Mouse (Mus musculus) G1E-ER4 (cell line): ENCODE data around the gene Zfand2b. TPM values are rescaled to one million over a fixed set of nuclear protein-coding genes. Genes with fewer than 3 reads are reported as not detected.

ENCODE experiments used
- GATA1 ChIP-seq: IDR thresholded peaks from one replicate; pipeline ENCODE4 v1.8.0; 2012; ENCODE audit warnings: low read length, inconsistent platforms
- polyA plus RNA-seq: library from polyadenylated mRNA; stranded (reverse); fragments of >175 nt; gene quantifications from 2 replicates; pipeline ENCODE4 v1.2.3, GENCODE M21; 2012

Zfand2b gene
- polyA plus RNA-seq, 1 experiment = 28.2 TPM

DNA sequence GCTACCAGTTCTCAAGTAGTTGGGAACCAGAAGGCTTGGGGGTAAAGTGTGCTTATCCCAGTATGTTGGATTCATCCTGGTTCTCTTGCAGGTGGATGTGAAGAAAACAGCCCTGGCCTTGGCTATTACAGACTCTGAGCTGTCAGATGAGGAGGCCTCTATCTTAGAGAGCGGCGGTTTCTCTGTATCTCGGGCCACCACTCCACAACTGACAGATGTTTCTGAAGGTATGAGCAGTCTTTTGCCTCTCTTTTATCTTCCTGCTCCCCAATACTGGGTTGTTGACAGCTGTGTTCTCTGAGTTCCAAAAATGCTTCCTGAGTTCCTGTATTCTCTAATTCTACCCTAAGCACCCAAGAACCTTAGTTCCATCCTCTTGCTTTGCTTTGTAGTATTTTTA lies 22.9 kb upstream of the Zfand2b start:
- TF ChIP-seq GATA1 = no peak

DNA sequence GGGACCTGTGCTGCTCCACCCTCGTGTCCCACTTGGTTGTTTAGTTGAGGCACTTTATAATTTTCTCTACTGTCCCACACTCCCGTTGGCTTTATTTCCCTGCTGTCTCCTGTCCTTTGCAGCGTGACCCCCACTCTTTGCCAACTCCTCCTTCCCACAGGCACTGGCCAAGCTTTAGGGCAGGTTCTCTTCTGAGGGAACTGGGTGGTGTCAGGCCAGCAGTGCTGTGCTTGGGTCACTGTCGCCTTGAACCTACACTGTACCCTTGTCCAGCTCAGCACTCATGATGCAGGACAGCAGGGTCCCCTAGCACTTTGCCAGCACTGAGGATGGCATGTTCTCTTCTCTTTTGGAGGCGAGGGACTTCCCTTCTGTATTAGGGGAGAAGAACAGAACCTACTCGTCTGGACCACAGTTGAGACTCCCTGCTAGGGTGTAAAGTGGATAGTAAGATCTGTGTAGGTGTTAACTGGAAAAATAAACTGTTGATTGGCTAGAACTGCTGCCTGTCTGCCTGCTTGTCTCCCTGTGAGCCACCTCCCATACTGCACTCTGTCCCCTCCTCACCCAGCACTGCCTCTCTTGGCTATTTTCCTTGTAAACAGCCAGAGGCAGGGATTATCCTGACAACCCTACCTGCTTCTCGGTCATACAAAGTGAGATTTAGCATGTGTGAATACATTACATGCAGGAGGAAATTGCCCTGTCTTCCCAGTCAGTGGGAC lies 20.9 kb upstream of the Zfand2b start:
- TF ChIP-seq GATA1 = no peak

GRCm38 (mm10) chr1:75148727-75149126 lies 19.7 kb upstream of the Zfand2b start:
- no peak for TF ChIP-seq GATA1

DNA sequence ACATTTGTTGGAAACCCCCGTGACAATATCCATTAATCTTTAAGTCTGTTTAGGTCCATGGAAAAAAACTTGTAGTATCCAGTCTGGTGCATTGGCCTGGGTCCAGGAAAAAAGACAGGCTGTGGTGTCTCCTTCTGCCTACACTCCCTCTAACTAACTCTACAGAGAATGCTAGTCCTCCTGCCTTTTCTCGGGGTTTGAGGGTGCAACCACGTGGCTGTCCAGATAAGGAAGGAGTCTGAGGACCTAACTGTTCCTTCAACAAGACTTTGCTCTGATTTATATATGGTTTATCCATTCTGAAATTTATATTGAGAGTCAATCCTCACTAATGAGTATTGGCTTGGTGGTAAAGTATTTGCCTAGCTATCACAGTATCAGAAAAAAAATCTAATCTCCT lies 12.6 kb upstream of the Zfand2b start:
- TF ChIP-seq GATA1 = no peak

GRCm38 (mm10) chr1:75158990-75159389 lies 9.5 kb upstream of the Zfand2b start:
- no peak for TF ChIP-seq GATA1

DNA sequence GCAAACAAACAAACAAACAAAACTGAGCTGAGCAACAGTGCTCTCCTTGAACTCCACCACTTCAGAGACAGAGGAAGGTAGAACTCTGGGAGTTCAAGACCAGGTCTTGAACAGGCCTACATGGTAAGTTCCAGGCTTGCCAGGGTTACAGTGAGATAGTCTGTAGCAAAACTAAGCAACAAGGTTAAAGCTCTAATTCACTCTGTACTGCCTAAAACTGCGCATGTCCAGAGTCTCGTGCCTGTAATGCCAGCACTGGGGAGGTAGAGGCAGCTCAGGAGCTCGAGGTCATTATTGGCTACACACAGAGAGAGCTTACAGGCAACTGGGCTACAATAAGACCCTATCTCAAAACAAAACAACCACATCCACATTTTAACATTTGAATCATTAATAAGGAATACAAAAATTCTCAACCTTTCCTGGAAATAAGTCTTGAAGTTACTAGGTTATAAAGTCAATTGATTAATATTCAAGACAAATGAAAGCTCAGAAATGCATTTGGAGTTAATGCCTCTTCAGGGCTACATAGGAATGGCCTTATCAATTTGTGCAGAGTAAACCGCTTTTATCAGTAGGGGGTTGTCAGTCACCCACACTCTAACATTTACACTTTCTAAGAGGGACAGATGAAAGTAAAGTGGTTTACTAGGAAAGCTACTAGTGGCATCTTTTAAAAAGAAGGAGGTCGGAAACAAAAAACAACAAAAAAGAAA lies 8.7 kb upstream of the Zfand2b start:
- peak; percentile 82 for TF ChIP-seq GATA1

GRCm38 (mm10) chr1:75160256-75160617 lies 8.2 kb upstream of the Zfand2b start:
- TF ChIP-seq GATA1 = no peak

DNA sequence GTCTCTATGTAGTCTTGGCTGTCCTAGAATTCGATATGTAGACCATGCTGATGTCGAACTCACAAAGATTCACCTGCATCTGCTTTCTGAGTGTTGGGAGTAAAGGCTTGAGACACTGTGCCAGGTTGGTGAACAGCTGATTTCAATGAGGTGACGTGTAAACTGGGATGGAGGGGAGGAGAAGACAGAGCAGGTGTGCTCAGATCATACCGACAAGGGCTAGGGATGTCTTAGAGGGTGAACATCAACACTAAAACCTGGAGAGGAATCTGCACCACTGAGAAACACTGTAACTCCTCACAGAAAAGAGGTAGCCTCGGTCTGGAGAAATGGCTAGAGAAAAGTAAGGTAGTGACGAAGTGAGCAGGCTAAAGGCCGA lies 364 bp upstream of the Zfand2b start:
- TF ChIP-seq GATA1 = no peak

DNA sequence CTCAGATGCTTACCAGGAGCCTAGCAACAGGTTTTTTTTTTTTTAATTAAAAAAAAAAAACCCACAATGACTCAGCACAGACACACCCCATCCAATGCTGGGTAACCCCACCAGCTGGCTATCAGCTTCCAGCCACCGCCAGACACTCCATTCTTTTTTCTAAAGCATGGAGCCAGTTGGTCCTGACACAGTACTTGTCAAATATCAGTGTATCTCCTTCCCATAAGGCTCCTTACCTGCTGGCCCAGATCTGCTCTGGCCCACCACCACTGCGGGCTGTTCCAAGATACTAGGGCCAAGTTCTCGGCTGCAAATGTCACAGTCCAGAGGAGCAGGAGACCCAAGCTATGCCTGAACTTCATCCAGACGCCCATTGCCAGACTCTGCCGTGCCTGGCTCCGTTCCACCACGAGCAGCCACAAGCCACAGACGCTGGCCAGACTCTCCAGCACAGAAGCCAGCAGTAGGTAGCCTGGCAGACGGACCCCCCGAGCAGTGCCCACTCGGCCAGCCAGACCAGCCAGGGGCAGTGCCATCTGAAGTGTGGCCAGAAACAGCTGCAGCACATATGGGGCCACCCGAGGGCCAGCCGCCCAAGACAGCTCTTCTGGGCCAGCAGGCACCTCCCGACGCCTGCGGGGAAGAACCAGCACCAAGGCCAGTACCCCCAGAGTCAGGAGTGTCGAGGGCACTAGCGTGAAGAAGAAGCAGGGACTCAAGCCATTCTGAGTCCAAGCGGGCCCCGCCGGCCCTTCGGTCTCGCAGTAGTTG lies 11.1 kb downstream of the Zfand2b start:
- peak; percentile 33 for TF ChIP-seq GATA1

- TF ChIP-seq GATA1 = no peak
Observed at GRCm38 (mm10) chr1:75180105-75180590, 11.7 kb downstream of the Zfand2b start, which contains the start of gene Abcb6. Gene Abcb6 (minus strand): TSS chr1:75180392.

GRCm38 (mm10) chr1:75180741-75181140 lies 12.3 kb downstream of the Zfand2b start:
- no peak for TF ChIP-seq GATA1

DNA sequence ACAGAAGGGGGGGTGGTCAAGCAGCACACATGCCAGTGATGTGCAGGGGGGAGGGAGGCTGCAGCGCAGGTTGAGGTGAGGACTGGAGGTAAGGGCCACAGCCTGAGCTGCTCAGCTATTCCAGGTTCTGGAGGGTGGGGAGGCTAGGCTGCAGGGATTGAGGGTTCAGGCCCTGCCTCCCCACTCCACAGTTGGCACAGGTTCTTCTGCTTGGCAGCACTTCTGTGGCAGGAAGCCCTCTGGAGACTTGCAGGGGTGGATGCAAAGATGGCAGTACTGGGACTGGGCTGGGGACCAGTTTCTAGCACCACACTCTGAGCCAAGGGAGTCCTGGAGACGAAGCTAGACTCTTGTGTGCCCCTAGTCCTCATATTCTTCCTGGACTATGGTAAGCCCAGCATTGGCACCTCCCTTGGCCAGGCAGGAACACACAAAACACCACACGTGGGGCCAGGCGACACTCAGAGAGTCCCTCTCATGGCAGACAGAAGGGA lies 13.0 kb downstream of the Zfand2b start:
- TF ChIP-seq GATA1 = no peak

GRCm38 (mm10) chr1:75182160-75182559 lies 13.7 kb downstream of the Zfand2b start:
- no peak for TF ChIP-seq GATA1

DNA sequence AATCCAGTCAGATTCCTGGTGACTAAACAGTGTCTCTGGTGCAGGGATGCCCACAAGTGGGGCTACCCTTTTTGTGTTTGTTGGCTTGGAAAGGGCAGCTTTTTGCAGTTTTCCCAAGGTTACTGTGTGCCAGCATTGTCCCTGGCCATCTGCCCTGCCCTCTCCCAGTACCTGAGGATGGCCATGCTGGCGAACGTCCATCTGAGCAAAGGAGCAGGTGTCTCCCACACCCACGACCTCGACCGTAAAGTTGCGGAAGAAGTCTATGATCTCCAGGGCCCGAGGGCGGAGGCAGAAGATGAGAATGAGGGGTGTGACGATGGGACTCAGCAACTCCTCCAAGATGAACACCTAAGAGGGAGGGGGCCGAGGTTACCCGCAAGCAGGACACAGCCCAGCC lies 17.0 kb downstream of the Zfand2b start:
- no peak for TF ChIP-seq GATA1

- TF ChIP-seq GATA1 = no peak
Observed at GRCm38 (mm10) chr1:75187126-75187525, 18.7 kb downstream of the Zfand2b start.

DNA sequence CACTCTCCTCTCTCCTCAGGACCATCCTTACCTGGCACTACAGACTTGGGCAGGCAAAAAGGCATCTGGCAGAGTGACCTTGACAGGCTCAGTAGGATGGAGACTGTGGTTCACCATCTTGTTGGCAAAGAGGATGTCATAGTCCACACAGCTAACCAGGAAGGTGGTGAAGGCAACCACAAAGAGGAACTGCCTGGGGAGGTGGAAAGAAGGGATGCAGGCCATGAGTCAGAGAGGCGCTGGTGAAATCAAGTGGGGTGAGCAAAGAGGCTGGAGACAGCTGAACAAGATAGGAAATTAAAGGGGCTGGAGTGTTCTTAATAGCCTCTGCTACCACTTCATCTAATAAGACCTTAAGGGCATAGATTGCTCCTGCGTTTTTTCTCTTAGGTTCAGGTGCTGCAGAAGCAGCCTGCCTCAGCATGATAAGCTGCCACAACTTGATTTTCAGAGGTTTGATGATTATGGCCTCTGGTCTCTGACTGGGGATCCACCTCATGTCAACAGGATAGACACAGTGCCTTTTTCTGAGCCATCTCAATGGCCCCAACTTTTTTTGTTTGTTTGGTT lies 19.6 kb downstream of the Zfand2b start:
- TF ChIP-seq GATA1 = no peak
